Mouse (Mus musculus): ENCODE measurements around the gene Cd37. TPM values are rescaled to one million over a fixed set of nuclear protein-coding genes. Genes with fewer than 3 reads are reported as not detected.

Cd37 gene
- total and polyA plus RNA-seq, 2 experiments from 2014 or later = 2.3 TPM; not detected in 1

DNA sequence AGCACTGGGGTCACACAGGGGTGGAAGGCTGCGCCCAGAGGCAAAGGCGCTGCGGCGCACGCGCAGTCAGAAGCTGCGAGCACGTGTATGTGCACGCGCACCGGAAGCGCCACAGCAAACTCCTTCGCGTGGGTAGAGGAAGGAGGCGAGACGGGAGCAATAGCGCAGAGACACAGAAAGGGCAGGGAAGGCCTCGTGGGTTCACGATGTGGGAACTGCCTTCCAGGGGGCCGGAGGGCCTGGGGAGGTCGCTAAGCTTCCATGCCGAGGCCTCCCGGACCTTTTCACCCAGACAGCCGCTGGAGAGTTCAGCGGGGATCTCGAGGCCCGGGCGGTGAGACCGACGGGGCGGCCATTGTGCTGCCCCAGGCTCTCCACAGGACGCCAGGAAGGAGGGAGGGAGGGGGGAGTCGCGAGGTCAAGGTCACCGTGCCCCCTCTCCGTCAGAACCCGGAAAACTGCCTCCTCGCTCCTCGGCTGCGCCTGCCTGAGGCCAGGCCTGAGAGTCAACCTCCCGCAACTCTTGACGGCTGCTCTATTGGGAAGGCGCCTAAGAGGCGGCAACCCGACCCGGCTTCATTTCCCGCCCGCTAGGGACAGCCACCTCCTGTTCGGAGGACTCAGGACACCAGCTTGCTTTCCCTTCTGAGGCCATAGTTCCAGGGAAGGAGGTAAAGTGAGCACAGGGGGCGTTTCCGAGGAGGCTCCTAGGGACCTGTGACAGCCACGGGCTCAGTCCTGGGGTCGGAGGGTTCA is 1.9 kb upstream of the Cd37 start, which contains the start of gene Slc6a16:
TSS of gene Slc6a16 (plus strand) at position 453 of the 756 bp plus-strand sequence.
- peak; percentile 23 for DNase-seq (ENCODE audit: low spot score)
- Histone ChIP-seq H3K9ac (replicated peaks; ENCODE audit: low read depth, low read length) (peak within 1 kb of the TSS; percentile 8), H3K4me1 (ENCODE audit: control insufficient read depth, insufficient read depth) (0 out of 2 replicates have a peak, but pooled peaks cover 9% of the 10 kb centered on the region), H3K27ac (ENCODE audit: low read depth) (no peak within 1 kb of the TSS), H3K27me3 (ENCODE audit: control insufficient read depth, insufficient read depth, low read length) (no peaks in the 10 kb centered on the region), H3K9me3 (replicated peaks; ENCODE audit: control insufficient read depth, low read length) (no peaks in the 10 kb centered on the region), H3K36me3 (replicated peaks; ENCODE audit: control insufficient read depth, insufficient read depth, low read length) (no peaks in the 10 kb centered on the region), H3K4me2 (ENCODE audit: low read depth, low read length) (peak within 1 kb of the TSS; percentile 26), H3K4me3 (ENCODE audit: low read depth, low read length) (peak within 1 kb of the TSS; percentile 12)
- peak; percentile 52 for ATAC-seq (ENCODE audit: insufficient read depth, low read depth)
- no peak for TF ChIP-seq EP300 (IDR thresholded peaks at IDR 0.05; ENCODE audit: low read depth)
- TF ChIP-seq CTCF (IDR thresholded peaks at IDR 0.05; ENCODE audit: low read depth) = no peak
- 18% methylated on average over 53 of the region's 53 CpGs for WGBS

DNA sequence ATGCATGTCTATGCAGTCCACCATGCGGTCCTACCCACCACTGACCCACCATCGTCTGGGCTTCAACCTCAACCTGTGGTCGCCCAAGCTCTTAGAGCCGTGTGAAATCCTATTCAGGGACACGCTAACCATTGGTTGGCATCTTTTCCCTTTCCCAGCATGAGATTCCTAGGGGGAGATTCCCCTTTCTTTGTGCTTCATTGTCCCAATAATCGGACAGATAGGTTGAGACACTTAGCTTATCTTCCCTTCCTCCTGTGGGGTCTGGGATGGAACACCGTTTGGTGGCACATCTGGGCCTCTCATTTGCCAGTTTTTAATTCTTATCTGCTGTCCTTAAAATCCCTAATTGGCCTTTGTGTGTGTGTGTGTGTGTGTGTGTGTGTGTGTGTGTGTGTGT is 1.2 kb upstream of the Cd37 start:
- Histone ChIP-seq H3K4me1 (ENCODE audit: control insufficient read depth, insufficient read depth) (0 out of 2 replicates have a peak, but pooled peaks cover 12% of the 10 kb centered on the region), H3K27ac (ENCODE audit: low read depth) (no peak overlapping the region), H3K9me3 (replicated peaks; ENCODE audit: control insufficient read depth, low read length) (no peaks in the 10 kb centered on the region), H3K4me3 (ENCODE audit: low read depth, low read length) (no peak overlapping the region), H3K27me3 (ENCODE audit: control insufficient read depth, insufficient read depth, low read length) (no peaks in the 10 kb centered on the region), H3K4me2 (ENCODE audit: low read depth, low read length) (no peak overlapping the region), H3K36me3 (replicated peaks; ENCODE audit: control insufficient read depth, insufficient read depth, low read length) (no peaks in the 10 kb centered on the region), H3K9ac (replicated peaks; ENCODE audit: low read depth, low read length) (no peak overlapping the region)
- no peak for DNase-seq (ENCODE audit: low spot score)
- TF ChIP-seq CTCF (IDR thresholded peaks at IDR 0.05; ENCODE audit: low read depth) = no peak
- TF ChIP-seq EP300 (IDR thresholded peaks at IDR 0.05; ENCODE audit: low read depth) = no peak
- 85% methylated on average over 7 of the region's 7 CpGs for WGBS
- no peak for ATAC-seq (ENCODE audit: insufficient read depth, low read depth)

DNA sequence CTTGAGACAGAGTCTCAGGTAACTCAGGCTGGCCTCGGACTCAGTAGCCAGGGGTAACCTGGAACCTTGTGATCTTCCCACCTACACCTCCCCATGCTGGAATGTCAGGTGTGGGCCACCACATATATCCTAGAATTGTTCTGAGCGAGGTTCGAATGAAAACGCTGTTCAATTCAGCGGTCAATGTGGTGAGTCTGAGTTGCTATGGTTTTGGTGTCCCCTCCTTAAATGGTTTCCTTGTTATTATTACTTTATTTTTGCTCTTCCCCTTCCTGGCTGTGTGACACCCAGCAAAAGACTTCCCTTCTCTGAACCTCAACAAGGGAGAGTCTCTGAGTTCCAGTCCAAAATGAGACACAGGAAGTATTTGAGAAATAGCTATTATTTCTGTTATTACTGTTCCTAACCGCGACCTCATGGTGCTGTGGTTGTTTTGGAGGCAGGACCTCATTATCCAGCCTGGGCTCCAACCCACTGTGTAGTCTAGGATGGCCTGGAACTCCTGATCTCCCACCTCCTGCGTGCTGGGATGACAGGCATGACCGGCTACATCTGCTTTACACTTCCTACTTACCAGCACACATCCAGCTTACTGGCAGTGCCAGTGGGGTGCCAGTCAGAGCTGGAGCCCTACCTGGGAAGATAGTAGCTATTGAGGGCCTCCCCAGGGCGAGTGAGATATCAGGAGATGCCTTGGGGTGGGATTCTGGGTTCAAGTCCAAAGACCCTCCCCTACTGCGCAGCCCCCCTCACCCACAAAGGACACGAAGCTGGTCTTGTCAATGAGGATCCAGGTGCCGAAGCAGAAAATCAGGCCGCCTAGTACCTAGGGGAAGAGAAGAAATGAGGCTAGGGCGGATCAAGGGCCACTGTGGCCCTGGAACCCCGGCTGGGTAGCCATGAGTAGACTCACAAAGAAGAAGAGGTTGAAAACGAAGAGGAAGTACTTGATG is 892 bp downstream of the Cd37 start:
- Histone ChIP-seq H3K36me3 (replicated peaks; ENCODE audit: control insufficient read depth, insufficient read depth, low read length) (0 out of 2 replicates have a peak, but pooled peaks cover 3% of the 10 kb centered on the region), H3K9ac (replicated peaks; ENCODE audit: low read depth, low read length) (no peak overlapping the region; the same call in 1 of the 2 replicates), H3K27me3 (ENCODE audit: control insufficient read depth, insufficient read depth, low read length) (no peaks in the 10 kb centered on the region), H3K4me3 (ENCODE audit: low read depth, low read length) (peak overlapping the region; percentile 22; the same call in 1 of the 2 replicates), H3K4me1 (ENCODE audit: control insufficient read depth, insufficient read depth) (peaks cover 26% of the 10 kb centered on the region), H3K27ac (ENCODE audit: low read depth) (no peak overlapping the region), H3K4me2 (ENCODE audit: low read depth, low read length) (peak overlapping the region; percentile 22; the same call in 1 of the 2 replicates), H3K9me3 (replicated peaks; ENCODE audit: control insufficient read depth, low read length) (no peaks in the 10 kb centered on the region)
- DNase-seq (ENCODE audit: low spot score) (no peak), ATAC-seq (ENCODE audit: insufficient read depth, low read depth) (no peak)
- TF ChIP-seq EP300 (IDR thresholded peaks at IDR 0.05; ENCODE audit: low read depth) (no peak), CTCF (IDR thresholded peaks at IDR 0.05; ENCODE audit: low read depth) (no peak)
- 77% methylated on average over 17 of the region's 17 CpGs for WGBS

DNA sequence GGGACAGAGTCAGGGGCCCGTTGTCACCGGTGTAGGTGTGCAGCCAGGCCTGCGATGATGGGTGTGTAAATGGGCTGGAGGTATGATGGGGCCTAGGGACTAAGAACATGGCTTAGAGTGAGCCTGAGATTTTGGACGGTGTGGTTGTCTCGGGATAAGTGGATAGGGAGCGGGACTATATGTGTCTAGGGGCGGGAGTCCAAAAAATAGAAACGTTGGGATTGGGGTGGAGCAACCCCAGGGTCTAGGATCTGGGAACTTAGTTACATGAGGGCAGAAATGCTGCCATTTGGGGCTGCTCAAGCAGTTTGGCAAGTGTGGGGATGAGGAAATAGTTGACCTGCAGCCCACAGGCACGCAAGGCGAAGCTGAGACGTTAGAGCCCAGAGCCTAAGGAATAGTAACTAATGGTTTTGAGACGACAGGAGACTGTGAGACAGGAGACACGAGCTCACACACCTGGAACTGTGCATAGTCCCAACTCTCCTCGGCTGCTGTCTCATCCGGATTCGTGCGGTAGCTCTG is 3.2 kb downstream of the Cd37 start:
- H3K4me2 ChIP-seq (ENCODE audit: low read depth, low read length) = peak overlapping the region; percentile 52
- peaks cover 22% of the 10 kb centered on the region for H3K4me1 ChIP-seq (ENCODE audit: control insufficient read depth, insufficient read depth)
- H3K27me3 ChIP-seq (ENCODE audit: control insufficient read depth, insufficient read depth, low read length) = no peaks in the 10 kb centered on the region
- DNase-seq (ENCODE audit: low spot score) (no peak), ATAC-seq (ENCODE audit: insufficient read depth, low read depth) (no peak)
- H3K9me3 ChIP-seq (replicated peaks; ENCODE audit: control insufficient read depth, low read length) = no peaks in the 10 kb centered on the region
- H3K9ac ChIP-seq (replicated peaks; ENCODE audit: low read depth, low read length) = no peak overlapping the region
- no peak for TF ChIP-seq CTCF (IDR thresholded peaks at IDR 0.05; ENCODE audit: low read depth)
- no peak for TF ChIP-seq EP300 (IDR thresholded peaks at IDR 0.05; ENCODE audit: low read depth)
- H3K4me3 ChIP-seq (ENCODE audit: low read depth, low read length) = peak overlapping the region; percentile 12
- peaks cover 25% of the 10 kb centered on the region for H3K36me3 ChIP-seq (replicated peaks; ENCODE audit: control insufficient read depth, insufficient read depth, low read length)
- 47% methylated on average over 17 of the region's 17 CpGs for WGBS
- no peak overlapping the region for H3K27ac ChIP-seq (ENCODE audit: low read depth)

DNA sequence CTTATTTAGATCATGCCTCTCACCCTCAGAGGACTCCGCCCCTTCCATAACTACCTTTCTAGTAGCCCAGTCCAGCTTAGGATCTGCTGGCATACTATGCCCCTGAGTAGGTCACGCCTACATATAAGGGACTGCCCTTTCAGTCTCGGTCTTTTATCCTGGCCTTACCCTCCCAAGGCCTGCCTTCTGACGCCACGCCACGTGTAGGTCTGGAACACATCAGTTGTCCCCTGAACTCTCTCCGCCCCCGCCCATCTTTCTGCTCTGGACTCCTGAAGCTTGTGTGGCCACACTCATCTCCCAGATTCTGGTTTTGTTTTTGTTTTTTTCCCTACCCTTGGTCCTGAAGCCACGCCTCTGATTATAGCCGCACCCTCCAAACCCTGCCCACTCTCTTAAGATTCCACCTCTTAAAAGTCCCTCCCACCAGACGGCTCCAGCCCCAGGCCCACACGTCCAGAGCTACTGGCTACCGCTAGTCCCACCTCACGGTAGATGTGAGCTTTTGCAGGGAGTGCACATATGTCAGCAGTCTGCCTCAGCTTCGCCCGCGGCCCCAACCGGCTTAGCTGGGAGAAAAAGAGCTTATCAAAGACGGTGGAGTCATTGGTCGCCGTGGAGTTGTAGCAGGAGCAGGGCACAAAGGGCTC is 3.9 kb downstream of the Cd37 start:
- no peak overlapping the region for H3K9ac ChIP-seq (replicated peaks; ENCODE audit: low read depth, low read length)
- H3K4me1 ChIP-seq (ENCODE audit: control insufficient read depth, insufficient read depth) = peaks cover 21% of the 10 kb centered on the region
- no peak for TF ChIP-seq EP300 (IDR thresholded peaks at IDR 0.05; ENCODE audit: low read depth)
- no peak for TF ChIP-seq CTCF (IDR thresholded peaks at IDR 0.05; ENCODE audit: low read depth)
- no peak overlapping the region for H3K27ac ChIP-seq (ENCODE audit: low read depth)
- H3K4me2 ChIP-seq (ENCODE audit: low read depth, low read length) = peak overlapping the region; percentile 52
- DNase-seq (ENCODE audit: low spot score) (peak; percentile 63), ATAC-seq (ENCODE audit: insufficient read depth, low read depth) (peak; percentile 66)
- H3K36me3 ChIP-seq (replicated peaks; ENCODE audit: control insufficient read depth, insufficient read depth, low read length) = peaks cover 25% of the 10 kb centered on the region
- peak overlapping the region; percentile 12 for H3K4me3 ChIP-seq (ENCODE audit: low read depth, low read length)
- no peaks in the 10 kb centered on the region for H3K27me3 ChIP-seq (ENCODE audit: control insufficient read depth, insufficient read depth, low read length)
- no peaks in the 10 kb centered on the region for H3K9me3 ChIP-seq (replicated peaks; ENCODE audit: control insufficient read depth, low read length)
- WGBS = 7% methylated on average over 21 of the region's 21 CpGs

Data from heart, postnatal 0 days (tissue).